Mouse (Mus musculus) testis, adult 2 months (tissue): ENCODE measurements around the gene Lman1l.

Source experiments
- CTCF ChIP-seq: fragments of 200-500 bp; IDR thresholded peaks from 2 replicates; pipeline ENCODE4 v1.5.1; 2012; ENCODE audit warnings: low read depth, mild to moderate bottlenecking, inconsistent platforms, low read length, moderate library complexity; ENCODE audit not compliant: control insufficient read depth, insufficient read depth, insufficient replicate concordance
- POLR2A ChIP-seq: fragments of 200-500 bp; IDR thresholded peaks from 2 replicates; pipeline ENCODE4 v1.6.1; 2012; ENCODE audit warnings: low read depth, mild to moderate bottlenecking, inconsistent platforms, low read length, moderate library complexity; ENCODE audit not compliant: control insufficient read depth

GRCm38 (mm10) chr9:57643169-57643855 lies 22.7 kb upstream of the Lman1l start:
- TF ChIP-seq CTCF (no peak), POLR2A (no peak)
